Mouse (Mus musculus) embryonic facial prominence, embryonic 12.5 days (tissue): Measurements from ENCODE around the gene Atp5f1. TPM values are rescaled to one million over a fixed set of nuclear protein-coding genes. Genes with fewer than 3 reads are reported as not detected.
A peak's percentile ranks its signal among the peaks of the same experiment; 100 is the strongest.
"Not testable (repeated sequence)": the region's sequence is repeated elsewhere in the genome, so short reads cannot be mapped to it uniquely, and the experiment has no call there.

ENCODE experiments used
- ATAC-seq: fragments of 200-750 bp; cut with Nextera tagmentation; 2 replicates; pipeline ENCODE4 v1.8.0; 2017; ENCODE audit not compliant: insufficient number of reproducible peaks, insufficient read depth, low FRiP score, low TSS enrichment
- H3K27ac ChIP-seq: fragments of 300-500 bp; sonication (generic); 2 replicates; pipeline ENCODE4 v1.5.1; 2016; ENCODE audit warnings: mild to moderate bottlenecking
- H3K27me3 ChIP-seq: fragments of 300-500 bp; sonication (generic); 2 replicates; pipeline ENCODE4 v1.6.1; 2016; ENCODE audit warnings: mild to moderate bottlenecking, moderate library complexity
- H3K36me3 ChIP-seq: fragments of 300-500 bp; sonication (generic); 2 replicates; pipeline ENCODE4 v1.6.1; 2016; ENCODE audit warnings: mild to moderate bottlenecking
- H3K4me1 ChIP-seq: fragments of 300-500 bp; sonication (generic); 2 replicates; pipeline ENCODE4 v1.6.1; 2016
- H3K4me2 ChIP-seq: fragments of 300-500 bp; sonication (generic); replicated peaks from 2 replicates; pipeline ENCODE4 v1.6.1; 2016; ENCODE audit warnings: mild to moderate bottlenecking, moderate library complexity
- H3K4me3 ChIP-seq: fragments of 300-500 bp; sonication (generic); 2 replicates; pipeline ENCODE4 v1.5.1; 2016; ENCODE audit warnings: mild to moderate bottlenecking
- H3K9ac ChIP-seq: fragments of 300-500 bp; sonication (generic); 2 replicates; pipeline ENCODE4 v1.6.1; 2016; ENCODE audit warnings: mild to moderate bottlenecking, moderate library complexity
- H3K9me3 ChIP-seq: fragments of 300-500 bp; sonication (generic); 2 replicates; pipeline ENCODE4 v1.6.1; 2016; ENCODE audit warnings: mild to moderate bottlenecking, moderate library complexity
- WGBS: fragments of 180-500 bp; shearing (Covaris S2); methylation state at CpG from one replicate; pipeline ENCODE4 v1.1.7; 2016; 5-methylcytosine and 5-hydroxymethylcytosine counted together
- polyA plus RNA-seq: library from polyadenylated mRNA; unstranded; fragments of >200 nt; fragmentation: Nextera tagmentation; extraction: Ambion mirVana; gene quantifications from 2 replicates; pipeline ENCODE4 v1.2.1, GENCODE M21; 2016

The Atp5f1 gene
- polyA plus RNA-seq = 419 and 438 TPM in 2 replicates

DNA sequence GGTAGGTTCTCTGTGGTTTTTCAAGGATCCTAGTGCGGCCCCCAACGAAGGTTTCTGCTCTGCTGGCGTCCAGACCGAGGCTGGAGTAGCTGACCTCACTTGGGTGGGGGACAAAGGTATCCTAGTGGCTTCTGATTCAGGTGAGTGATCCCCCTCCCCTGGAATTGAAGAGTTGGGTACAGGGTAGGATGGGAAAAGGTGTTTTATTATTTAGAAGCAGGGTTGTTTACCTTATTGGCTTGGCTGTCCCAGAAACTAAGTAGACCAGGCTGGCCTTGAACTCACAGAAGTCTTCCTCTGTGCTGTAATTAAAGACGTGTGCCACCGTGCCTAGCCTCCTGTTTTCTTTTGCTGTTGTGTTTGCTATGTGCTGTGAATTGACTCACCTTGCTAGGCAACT is at the start of gene Atp5f1:
TSS of gene Atp5f1 (minus strand) at position 101 of the 400 bp plus-strand sequence.
- Histone ChIP-seq H3K4me1 (peaks cover 23% of the 10 kb centered on the region), H3K36me3 (peaks cover 33% of the 10 kb centered on the region), H3K4me3 (peak within 1 kb of the TSS; percentile 87), H3K27ac (peak within 1 kb of the TSS; percentile 74), H3K27me3 (no peaks in the 10 kb centered on the region), H3K9ac (peak within 1 kb of the TSS; percentile 87), H3K4me2 (peak within 1 kb of the TSS; percentile 91), H3K9me3 (no peaks in the 10 kb centered on the region)
- ATAC-seq = no peak
- WGBS = 5% methylated on average over 6 of the region's 6 CpGs

DNA sequence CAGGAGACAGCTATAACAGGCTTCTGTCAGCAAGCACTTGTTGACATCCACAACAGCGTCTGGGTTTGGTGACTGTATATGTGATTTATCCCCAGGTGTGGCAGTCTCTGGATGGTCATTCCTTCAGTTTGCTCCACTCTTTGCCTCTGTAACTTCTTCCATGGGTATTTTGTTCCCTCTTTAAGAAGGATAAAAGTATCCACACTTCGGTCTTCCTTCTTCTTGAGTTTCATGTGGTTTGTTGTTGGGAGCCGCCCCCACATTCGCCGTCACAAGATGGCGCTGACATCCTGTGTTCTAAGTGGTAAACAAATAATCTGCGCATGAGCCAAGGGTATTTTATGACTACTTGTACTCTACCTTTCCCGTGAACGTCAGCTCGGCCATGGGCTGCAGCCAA is 43.5 kb upstream of the Atp5f1 start:
- not testable (repeated sequence) for ATAC-seq, H3K9ac ChIP-seq, H3K4me1 ChIP-seq, H3K4me2 ChIP-seq, H3K9me3 ChIP-seq, H3K4me3 ChIP-seq, H3K36me3 ChIP-seq, H3K27me3 ChIP-seq, H3K27ac ChIP-seq
- 71% methylated on average over 10 of the region's 10 CpGs for WGBS

DNA sequence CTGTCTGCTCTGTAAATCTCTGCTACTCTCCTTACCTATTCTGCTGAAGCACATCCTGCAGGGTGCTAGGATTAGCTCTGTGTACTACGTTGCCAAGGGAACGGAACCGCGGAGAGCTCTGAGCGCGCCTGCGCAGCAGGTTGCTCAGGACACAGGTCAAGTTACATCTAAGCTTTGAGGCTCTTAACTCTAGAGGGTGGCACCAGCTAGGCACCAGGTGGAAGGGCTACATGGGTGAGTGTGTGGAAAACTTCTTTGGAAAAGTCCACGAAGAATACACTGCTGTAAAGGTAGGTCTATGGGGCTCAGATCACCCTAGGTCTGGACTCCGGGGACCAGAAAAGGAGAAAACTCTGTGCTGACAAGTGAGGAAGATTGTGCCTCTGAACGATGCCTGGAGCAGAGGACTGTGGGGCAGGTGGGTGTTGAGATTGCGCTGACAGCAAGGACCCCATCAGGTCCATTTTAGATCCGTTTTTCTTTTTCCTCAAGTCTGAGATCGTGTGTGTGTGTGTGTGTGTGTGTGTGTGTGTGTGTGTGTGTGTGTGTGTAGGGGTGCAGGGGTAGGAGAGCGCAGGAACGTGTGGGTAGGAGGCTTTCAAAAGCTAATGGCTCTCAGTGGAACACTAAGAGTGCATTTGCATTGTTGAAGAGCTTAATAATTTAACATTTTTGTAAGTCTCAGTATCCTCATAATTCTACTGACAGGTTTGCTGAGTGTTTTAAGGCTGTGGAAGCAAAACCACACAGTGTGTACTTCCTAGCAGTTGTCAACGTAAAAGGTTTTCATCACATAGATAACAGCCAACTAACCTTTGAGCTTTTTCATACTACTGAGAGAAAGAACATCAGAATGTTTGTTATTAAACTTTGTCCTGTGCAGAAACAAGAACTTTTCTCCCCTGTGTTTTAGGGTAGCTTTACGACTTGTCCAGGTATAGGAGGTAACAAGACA is 41.8 kb upstream of the Atp5f1 start:
- peak; percentile 93 for ATAC-seq
- peak overlapping the region; percentile 16; the same call in 1 of the 2 replicates for H3K4me3 ChIP-seq
- H3K4me2 ChIP-seq = peak overlapping the region; percentile 40
- no peak overlapping the region for H3K9ac ChIP-seq
- H3K27me3 ChIP-seq = no peaks in the 10 kb centered on the region
- no peak overlapping the region for H3K27ac ChIP-seq
- no peaks in the 10 kb centered on the region for H3K9me3 ChIP-seq
- WGBS = 23% methylated on average over 17 of the region's 17 CpGs
- no peaks in the 10 kb centered on the region for H3K36me3 ChIP-seq
- H3K4me1 ChIP-seq = 0 out of 2 replicates have a peak, but pooled peaks cover 9% of the 10 kb centered on the region

DNA sequence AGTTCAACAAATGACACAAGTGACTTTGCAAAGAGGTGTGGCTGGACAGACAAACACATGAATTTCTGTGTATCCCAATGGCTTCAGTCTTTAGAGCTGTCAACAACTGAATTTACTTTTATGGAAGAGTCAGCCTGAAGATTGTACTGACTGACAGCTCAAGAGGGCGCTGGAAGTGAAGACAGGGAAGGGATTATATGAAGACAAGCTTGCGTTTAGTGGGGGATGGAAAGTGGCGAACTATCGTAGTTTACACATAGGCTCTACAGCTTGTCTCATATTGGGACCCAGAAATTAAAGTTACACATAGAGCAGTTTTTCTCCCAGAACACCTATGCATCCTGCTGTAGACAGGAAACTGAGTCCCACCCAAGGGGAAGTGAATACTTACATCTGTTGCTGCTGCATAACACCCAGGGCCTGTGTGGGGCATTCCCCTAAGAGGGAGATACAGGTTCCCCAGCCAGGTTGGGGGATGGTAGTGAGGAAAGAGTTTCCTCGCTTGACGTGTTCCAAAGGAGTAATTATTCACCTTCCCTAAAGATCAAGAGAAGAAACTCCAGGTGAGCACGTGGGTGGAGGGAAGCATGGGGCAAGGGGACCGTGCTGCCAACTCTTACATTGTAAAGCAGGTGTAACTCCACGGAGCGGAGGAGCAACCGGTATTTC is 40.9 kb upstream of the Atp5f1 start:
- ATAC-seq = no peak; the same call in 1 of the 2 replicates
- H3K4me1 ChIP-seq = 0 out of 2 replicates have a peak, but pooled peaks cover 9% of the 10 kb centered on the region
- H3K4me3 ChIP-seq = peak overlapping the region; percentile 16; the same call in 1 of the 2 replicates

DNA sequence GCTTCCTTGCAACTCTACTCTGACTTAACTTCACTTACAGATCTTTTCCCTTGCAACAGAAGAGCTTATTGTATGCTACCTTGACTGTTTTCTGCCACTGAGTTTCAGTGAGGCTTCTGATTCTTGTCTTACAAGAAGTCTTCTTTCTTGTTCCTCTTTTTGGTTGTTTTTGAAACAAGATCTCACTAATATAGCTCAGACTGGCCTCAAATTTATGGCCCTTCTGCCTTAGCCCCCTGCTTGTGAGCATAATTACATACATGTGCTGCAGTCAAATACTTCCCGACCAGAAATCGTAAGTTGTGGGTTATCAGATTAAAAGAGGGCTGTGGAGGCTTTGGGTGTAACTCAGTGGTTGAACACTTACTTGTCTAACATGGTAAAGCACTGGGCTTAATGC is 34.8 kb upstream of the Atp5f1 start:
- 20% methylated on average over 2 of the region's 2 CpGs for WGBS
- no peak for ATAC-seq
- Histone ChIP-seq H3K4me2 (no peak overlapping the region), H3K36me3 (no peaks in the 10 kb centered on the region), H3K4me1 (no peaks in the 10 kb centered on the region), H3K4me3 (no peak overlapping the region), H3K27me3 (no peaks in the 10 kb centered on the region), H3K9ac (no peak overlapping the region), H3K27ac (no peak overlapping the region), H3K9me3 (no peaks in the 10 kb centered on the region)

More for the DNA sequence above, 40.9 kb upstream of the Atp5f1 start:
- peak overlapping the region; percentile 40 for H3K4me2 ChIP-seq
- H3K9me3 ChIP-seq = no peaks in the 10 kb centered on the region
- no peaks in the 10 kb centered on the region for H3K36me3 ChIP-seq
- H3K9ac ChIP-seq = no peak overlapping the region
- H3K27me3 ChIP-seq = no peaks in the 10 kb centered on the region
- 17% methylated on average over 11 of the region's 11 CpGs for WGBS
- H3K27ac ChIP-seq = no peak overlapping the region

DNA sequence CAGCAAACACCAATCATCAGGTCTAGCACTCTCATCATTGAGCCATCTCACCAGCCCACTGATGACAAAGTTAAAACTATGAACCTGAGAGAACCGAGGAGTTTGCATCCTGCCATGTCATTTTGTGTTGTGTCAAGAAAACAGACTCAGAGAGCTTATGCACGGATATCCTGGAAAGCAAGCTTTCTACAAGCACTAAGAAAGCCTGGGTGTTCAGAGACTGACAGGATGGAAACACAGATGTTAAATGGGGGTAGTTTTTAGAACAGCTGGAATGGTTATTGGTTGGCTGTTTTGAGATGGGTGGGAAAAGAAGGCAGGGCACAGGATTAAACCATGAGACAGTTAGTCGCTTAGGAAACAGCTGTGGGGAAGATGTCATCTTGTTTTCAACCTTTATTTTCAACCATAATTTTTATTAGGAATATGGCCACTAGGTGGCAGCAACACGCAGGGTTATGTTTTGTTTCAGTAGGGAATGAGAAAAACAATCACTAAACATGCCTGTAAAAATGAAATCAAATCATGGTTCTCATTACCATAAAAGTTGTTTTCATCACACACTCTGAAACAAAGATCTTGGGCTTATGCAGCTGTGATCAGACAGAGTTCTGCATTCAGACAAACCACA is 31.9 kb upstream of the Atp5f1 start:
- Histone ChIP-seq H3K4me1 (no peaks in the 10 kb centered on the region), H3K36me3 (no peaks in the 10 kb centered on the region), H3K27ac (no peak overlapping the region), H3K9ac (no peak overlapping the region), H3K4me3 (no peak overlapping the region), H3K27me3 (no peaks in the 10 kb centered on the region), H3K9me3 (no peaks in the 10 kb centered on the region), H3K4me2 (no peak overlapping the region)
- 28% methylated on average over 4 of the region's 4 CpGs for WGBS
- no peak for ATAC-seq

DNA sequence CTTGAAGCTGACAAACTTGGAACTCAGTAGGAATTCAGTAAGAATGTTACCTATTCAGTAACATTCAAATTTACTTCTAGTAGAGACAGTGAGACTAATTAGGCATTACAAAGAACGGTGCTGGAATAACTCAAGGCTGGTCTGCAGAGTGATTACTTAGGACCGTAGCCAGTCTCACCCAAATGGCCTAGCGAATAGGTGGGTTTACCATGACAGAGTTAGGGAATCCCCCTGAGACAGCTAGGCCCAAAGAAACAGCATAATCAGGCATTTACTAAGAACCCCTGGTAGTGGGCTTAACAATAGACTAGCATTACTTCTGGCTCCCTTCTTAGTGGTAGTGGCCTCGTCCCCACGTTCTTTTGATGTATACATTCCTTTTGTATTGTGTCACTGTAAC is 29.7 kb upstream of the Atp5f1 start:
- not testable (repeated sequence) for H3K27me3 ChIP-seq, H3K9me3 ChIP-seq, H3K4me1 ChIP-seq, H3K9ac ChIP-seq, ATAC-seq, H3K4me2 ChIP-seq, H3K36me3 ChIP-seq, H3K4me3 ChIP-seq, H3K27ac ChIP-seq
- WGBS = 53% methylated on average over 5 of the region's 5 CpGs

DNA sequence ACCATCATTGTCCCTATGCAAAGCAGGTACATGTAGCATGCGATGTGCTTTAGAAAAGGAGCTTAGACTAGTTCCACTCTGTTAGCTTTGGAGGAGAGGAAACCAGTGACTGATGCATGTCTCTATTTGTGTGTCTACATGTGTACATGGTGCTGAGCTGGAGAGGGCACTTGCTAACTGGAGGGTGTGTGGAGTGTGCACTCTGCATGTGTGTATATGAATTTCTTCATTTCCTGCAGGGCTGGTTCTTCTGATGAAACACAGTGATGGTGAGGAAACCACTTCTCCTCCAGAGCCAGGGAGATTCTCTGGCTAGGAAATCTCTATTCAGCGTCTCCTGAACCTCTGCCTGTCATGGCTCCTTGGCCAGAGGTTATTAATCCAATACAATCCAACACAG is 14.3 kb upstream of the Atp5f1 start:
- no peak overlapping the region for H3K9ac ChIP-seq
- no peaks in the 10 kb centered on the region for H3K9me3 ChIP-seq
- H3K4me3 ChIP-seq = no peak overlapping the region
- no peak overlapping the region for H3K27ac ChIP-seq
- 89% methylated on average over 2 of the region's 2 CpGs for WGBS
- 0 out of 2 replicates have a peak, but pooled peaks cover 1% of the 10 kb centered on the region for H3K36me3 ChIP-seq
- no peak overlapping the region for H3K4me2 ChIP-seq
- H3K27me3 ChIP-seq = no peaks in the 10 kb centered on the region
- no peak for ATAC-seq
- no peaks in the 10 kb centered on the region for H3K4me1 ChIP-seq

DNA sequence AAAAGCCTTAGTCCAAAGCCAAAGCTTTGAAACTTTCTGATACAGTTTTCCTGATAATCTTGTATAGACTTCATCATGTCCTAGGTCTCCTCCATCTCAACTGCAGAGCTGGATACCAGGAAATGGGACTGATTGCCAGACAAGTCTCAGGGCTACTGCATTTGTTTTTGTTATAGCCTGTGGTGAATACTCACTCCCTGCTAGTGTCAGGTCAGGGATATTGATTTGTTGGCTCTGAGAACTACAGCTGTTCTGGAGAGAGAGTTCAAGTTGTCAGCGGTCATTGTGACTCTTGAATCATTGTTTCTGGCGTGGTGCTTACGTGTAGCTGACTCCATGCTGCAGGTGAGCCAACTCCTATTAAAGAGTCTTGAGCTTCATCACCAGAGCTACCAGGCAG is 13.5 kb upstream of the Atp5f1 start, which contains the start of gene Ovgp1:
TSS of gene Ovgp1 (plus strand) at position 301 of the 400 bp plus-strand sequence.
- Histone ChIP-seq H3K4me1 (no peaks in the 10 kb centered on the region), H3K36me3 (peaks cover 9% of the 10 kb centered on the region), H3K4me2 (no peak within 1 kb of the TSS), H3K27ac (no peak within 1 kb of the TSS), H3K27me3 (no peaks in the 10 kb centered on the region), H3K9me3 (no peaks in the 10 kb centered on the region), H3K9ac (no peak within 1 kb of the TSS), H3K4me3 (no peak within 1 kb of the TSS)
- no peak for ATAC-seq
- 91% methylated on average over 3 of the region's 3 CpGs for WGBS

DNA sequence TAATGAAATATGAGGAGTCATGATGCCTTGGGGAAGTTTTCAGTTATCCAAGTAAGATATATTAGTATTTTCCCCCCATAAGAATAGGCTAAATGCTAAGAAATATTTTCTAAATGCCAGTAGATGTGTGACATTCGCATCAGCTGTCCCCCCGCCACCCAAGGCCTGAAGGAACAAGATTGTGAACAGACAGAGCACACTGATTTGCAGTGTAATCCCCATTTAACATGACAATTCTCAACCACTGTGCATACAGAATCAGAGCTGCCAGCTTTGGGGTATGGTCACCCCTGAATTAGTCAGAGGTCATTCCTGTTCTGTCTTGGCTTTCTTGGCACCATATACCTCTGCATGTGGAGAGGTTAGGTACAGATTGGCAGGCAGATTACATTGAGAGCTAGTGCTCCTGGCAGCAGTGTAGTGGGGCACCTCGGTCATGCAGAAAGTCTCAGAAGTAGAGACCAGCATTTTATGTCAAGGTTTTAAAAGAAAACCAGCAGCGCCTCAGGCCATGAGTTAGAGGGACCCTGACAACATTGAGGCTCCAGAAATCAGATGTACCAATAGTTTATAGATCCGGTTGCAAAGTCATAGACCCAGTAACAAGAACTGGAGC is 12.0 kb upstream of the Atp5f1 start:
- H3K27me3 ChIP-seq = no peaks in the 10 kb centered on the region
- peaks cover 20% of the 10 kb centered on the region for H3K36me3 ChIP-seq
- 85% methylated on average over 5 of the region's 5 CpGs for WGBS
- H3K27ac ChIP-seq = no peak overlapping the region
- ATAC-seq = no peak
- H3K4me3 ChIP-seq = no peak overlapping the region
- no peak overlapping the region for H3K4me2 ChIP-seq
- no peaks in the 10 kb centered on the region for H3K9me3 ChIP-seq
- H3K9ac ChIP-seq = no peak overlapping the region
- H3K4me1 ChIP-seq = no peaks in the 10 kb centered on the region

DNA sequence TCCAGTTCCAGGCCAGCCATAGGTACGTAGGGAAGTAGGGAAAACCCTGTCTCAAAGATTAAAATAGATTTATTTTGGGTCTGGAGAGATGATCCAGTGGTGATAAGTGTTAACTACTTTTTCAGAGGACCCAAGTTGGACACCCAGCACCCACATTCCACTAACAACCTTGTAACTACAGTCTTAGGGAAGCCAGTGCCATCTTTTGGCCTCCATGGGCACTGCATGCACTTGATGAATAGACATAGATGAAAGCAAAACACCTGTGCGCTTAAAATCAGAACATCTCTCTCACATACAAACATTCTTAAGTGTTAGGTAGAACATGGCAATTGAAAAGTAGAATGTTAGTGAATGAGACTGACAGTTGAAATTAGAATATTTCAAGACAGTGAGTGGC is 801 bp upstream of the Atp5f1 start:
- Histone ChIP-seq H3K4me3 (peak overlapping the region; percentile 87; the same call in 1 of the 2 replicates), H3K4me1 (peaks cover 23% of the 10 kb centered on the region), H3K9me3 (no peaks in the 10 kb centered on the region), H3K27ac (no peak overlapping the region), H3K9ac (no peak overlapping the region), H3K36me3 (peaks cover 39% of the 10 kb centered on the region), H3K4me2 (peak overlapping the region; percentile 91), H3K27me3 (no peaks in the 10 kb centered on the region)
- ATAC-seq = no peak
- 97% methylated on average over 2 of the region's 2 CpGs for WGBS
